Mouse (Mus musculus) cortical plate, adult 2 months (tissue): ENCODE data around the gene Traip.

Experiments
- CTCF ChIP-seq: fragments of 200-500 bp; IDR thresholded peaks from 2 replicates; pipeline ENCODE4 v1.5.1; 2011; ENCODE audit warnings: mild to moderate bottlenecking, control low read depth, low read length; ENCODE audit not compliant: insufficient read depth; ENCODE audit errors: extremely low read depth
- POLR2A ChIP-seq: fragments of 200-500 bp; IDR thresholded peaks from 2 replicates; pipeline ENCODE4 v1.6.1; 2011; ENCODE audit warnings: mild to moderate bottlenecking, low read length, control low read depth; ENCODE audit not compliant: insufficient read depth; ENCODE audit errors: extremely low read depth

- TF ChIP-seq CTCF (no peak), POLR2A (no peak)
Measured at GRCm38 (mm10) chr9:107957141-107957540, 7.2 kb downstream of the Traip start.
